Mouse (Mus musculus): Measurements from ENCODE around the gene Cdkn1b.

Cdkn1b gene

GRCm38 (mm10) chr6:134920190-134921013 is at the start of gene Cdkn1b:
Cdkn1b (plus strand) TSS chr6:134920401.
- peak; percentile 88 to 89 for DNase-seq (ENCODE audit: low spot score in 2 of 2)

GRCm38 (mm10) chr6:134870887-134871286 is 49.3 kb upstream of the Cdkn1b start:
- DNase-seq (ENCODE audit: low spot score in 2 of 2): no peak

- DNase-seq (ENCODE audit: low spot score in 2 of 2): no peak
Observed at GRCm38 (mm10) chr6:134872236-134872635, 48.0 kb upstream of the Cdkn1b start.

- DNase-seq (ENCODE audit: low spot score in 2 of 2): no peak
Observed at GRCm38 (mm10) chr6:134873018-134873417, 47.2 kb upstream of the Cdkn1b start.

GRCm38 (mm10) chr6:134876795-134877194 is 43.4 kb upstream of the Cdkn1b start:
- no peak for DNase-seq (ENCODE audit: low spot score in 2 of 2)

GRCm38 (mm10) chr6:134877276-134877675 is 42.9 kb upstream of the Cdkn1b start:
- DNase-seq (ENCODE audit: low spot score in 2 of 2): no peak

- DNase-seq (ENCODE audit: low spot score in 2 of 2): no peak
Observed at GRCm38 (mm10) chr6:134877892-134878291, 42.3 kb upstream of the Cdkn1b start.

GRCm38 (mm10) chr6:134879556-134879955 is 40.6 kb upstream of the Cdkn1b start:
- no peak for DNase-seq (ENCODE audit: low spot score in 2 of 2)

- no peak for DNase-seq (ENCODE audit: low spot score in 2 of 2)
Observed at GRCm38 (mm10) chr6:134880046-134880445, 40.2 kb upstream of the Cdkn1b start.

- DNase-seq (ENCODE audit: low spot score in 2 of 2): no peak
Observed at GRCm38 (mm10) chr6:134883661-134884060, 36.5 kb upstream of the Cdkn1b start.

- no peak for DNase-seq (ENCODE audit: low spot score in 2 of 2)
Observed at GRCm38 (mm10) chr6:134885515-134885914, 34.7 kb upstream of the Cdkn1b start.

GRCm38 (mm10) chr6:134886475-134886874 is 33.7 kb upstream of the Cdkn1b start:
- no peak for DNase-seq (ENCODE audit: low spot score in 2 of 2)

GRCm38 (mm10) chr6:134887008-134887407 is 33.2 kb upstream of the Cdkn1b start:
- DNase-seq (ENCODE audit: low spot score in 2 of 2): no peak

- no peak for DNase-seq (ENCODE audit: low spot score in 2 of 2)
Observed at GRCm38 (mm10) chr6:134887711-134888449, 32.3 kb upstream of the Cdkn1b start.

GRCm38 (mm10) chr6:134888563-134889017 is 31.6 kb upstream of the Cdkn1b start:
- no peak for DNase-seq (ENCODE audit: low spot score in 2 of 2)

- DNase-seq (ENCODE audit: low spot score in 2 of 2): no peak
Observed at GRCm38 (mm10) chr6:134889763-134890162, 30.4 kb upstream of the Cdkn1b start.

GRCm38 (mm10) chr6:134890436-134890835 is 29.8 kb upstream of the Cdkn1b start:
- no peak for DNase-seq (ENCODE audit: low spot score in 2 of 2)

- no peak for DNase-seq (ENCODE audit: low spot score in 2 of 2)
Observed at GRCm38 (mm10) chr6:134896570-134897436, 23.4 kb upstream of the Cdkn1b start.

GRCm38 (mm10) chr6:134897443-134898094 is 22.6 kb upstream of the Cdkn1b start:
- peak; percentile 97 for DNase-seq (ENCODE audit: low spot score in 2 of 2)

GRCm38 (mm10) chr6:134898095-134898965 is 21.9 kb upstream of the Cdkn1b start, which contains the start of gene Gpr19:
Gpr19 (minus strand) TSS chr6:134898578.
- peak; percentile 81 to 87 for DNase-seq (ENCODE audit: low spot score in 2 of 2)
